Mouse (Mus musculus): ENCODE measurements around the gene Ndufc1. TPM values are rescaled to one million over a fixed set of nuclear protein-coding genes. Genes with fewer than 3 reads are reported as not detected.
"Not testable (repeated sequence)": the region's sequence is repeated elsewhere in the genome, so short reads cannot be mapped to it uniquely, and the experiment has no call there.

The Ndufc1 gene
- total RNA-seq, 2 experiments from 2014 or later: 341 to 350 TPM

- DNase-seq (ENCODE audit: extremely low spot score in 1 of 2, low spot score in 2 of 2): no peak
- intact Hi-C loops (cut with DNase I): no loop called here
Observed at GRCm38 (mm10) chr3:51398667-51399066, 10.1 kb downstream of the Ndufc1 start.

- no peak for DNase-seq (ENCODE audit: extremely low spot score in 1 of 2, low spot score in 2 of 2)
- intact Hi-C loops (cut with DNase I): no loop called here
Observed at GRCm38 (mm10) chr3:51397700-51398299, 11.0 kb downstream of the Ndufc1 start.

GRCm38 (mm10) chr3:51396219-51397068 lies 12.3 kb downstream of the Ndufc1 start, which contains the start of gene Mgarp:
Gene Mgarp, minus strand, starts transcription at chr3:51396738.
- peak in 1 of 2 experiments; percentile 75 for DNase-seq (ENCODE audit: extremely low spot score in 1 of 2, low spot score in 2 of 2)
- intact Hi-C loops (cut with DNase I): no loop called here

- DNase-seq (ENCODE audit: extremely low spot score in 1 of 2, low spot score in 2 of 2): no peak
- intact Hi-C loops (cut with DNase I): no loop called here
Observed at GRCm38 (mm10) chr3:51395461-51396145, 13.2 kb downstream of the Ndufc1 start.

- intact Hi-C loops (cut with DNase I): no loop called here
- DNase-seq (ENCODE audit: extremely low spot score in 1 of 2, low spot score in 2 of 2): no peak
Observed at GRCm38 (mm10) chr3:51394881-51395280, 13.9 kb downstream of the Ndufc1 start.

GRCm38 (mm10) chr3:51393651-51394050 lies 15.1 kb downstream of the Ndufc1 start:
- DNase-seq (ENCODE audit: extremely low spot score in 1 of 2, low spot score in 2 of 2): no peak

GRCm38 (mm10) chr3:51393018-51393417 lies 15.8 kb downstream of the Ndufc1 start:
- intact Hi-C loops (cut with DNase I); DNase-seq (ENCODE audit: extremely low spot score in 1 of 2, low spot score in 2 of 2): not testable (repeated sequence)

More at GRCm38 (mm10) chr3:51393651-51394050, 15.1 kb downstream of the Ndufc1 start:
- intact Hi-C loops (cut with DNase I): no loop called here

GRCm38 (mm10) chr3:51391591-51391990 lies 17.2 kb downstream of the Ndufc1 start:
- DNase-seq (ENCODE audit: extremely low spot score in 1 of 2, low spot score in 2 of 2): no peak
- intact Hi-C loops (cut with DNase I): no loop called here

- intact Hi-C loops (cut with DNase I): no loop called here
- DNase-seq (ENCODE audit: extremely low spot score in 1 of 2, low spot score in 2 of 2): no peak
Observed at GRCm38 (mm10) chr3:51391095-51391494, 17.7 kb downstream of the Ndufc1 start.

- intact Hi-C loops (cut with DNase I): no loop called here
- no peak for DNase-seq (ENCODE audit: extremely low spot score in 1 of 2, low spot score in 2 of 2)
Observed at GRCm38 (mm10) chr3:51388904-51389303, 19.9 kb downstream of the Ndufc1 start.

GRCm38 (mm10) chr3:51387868-51388381 lies 20.9 kb downstream of the Ndufc1 start:
- intact Hi-C loops (cut with DNase I): no loop called here
- no peak for DNase-seq (ENCODE audit: extremely low spot score in 1 of 2, low spot score in 2 of 2)

GRCm38 (mm10) chr3:51387134-51387451 lies 21.7 kb downstream of the Ndufc1 start:
- no peak for DNase-seq (ENCODE audit: extremely low spot score in 1 of 2, low spot score in 2 of 2)
- intact Hi-C loops (cut with DNase I): no loop called here

- intact Hi-C loops (cut with DNase I): no loop called here
Observed at GRCm38 (mm10) chr3:51386441-51387133, 22.2 kb downstream of the Ndufc1 start.

GRCm38 (mm10) chr3:51383409-51383808 lies 25.4 kb downstream of the Ndufc1 start:
- DNase-seq (ENCODE audit: extremely low spot score in 1 of 2, low spot score in 2 of 2): no peak
- intact Hi-C loops (cut with DNase I): no loop called here

More at GRCm38 (mm10) chr3:51386441-51387133, 22.2 kb downstream of the Ndufc1 start:
- no peak for DNase-seq (ENCODE audit: extremely low spot score in 1 of 2, low spot score in 2 of 2)

- intact Hi-C loops (cut with DNase I): loop anchor here (2.0 kb wide), 1 partner anchor 20 kb away; no protein-coding TSS in a partner anchor
Observed at GRCm38 (mm10) chr3:51380660-51381014, 28.2 kb downstream of the Ndufc1 start.

GRCm38 (mm10) chr3:51379786-51380659 lies 28.8 kb downstream of the Ndufc1 start:
- DNase-seq (ENCODE audit: extremely low spot score in 1 of 2, low spot score in 2 of 2): no peak
- intact Hi-C loops (cut with DNase I): loop anchor here (2.0 kb wide), 1 partner anchor 21 kb away; no protein-coding TSS in a partner anchor

More at GRCm38 (mm10) chr3:51380660-51381014, 28.2 kb downstream of the Ndufc1 start:
- DNase-seq (ENCODE audit: extremely low spot score in 1 of 2, low spot score in 2 of 2): no peak

GRCm38 (mm10) chr3:51378665-51378946 lies 30.2 kb downstream of the Ndufc1 start:
- intact Hi-C loops (cut with DNase I): no loop called here
- DNase-seq (ENCODE audit: extremely low spot score in 1 of 2, low spot score in 2 of 2): no peak

Measured in left cerebral cortex, postnatal 10 days (tissue).